Mouse (Mus musculus) lung, adult 2 months (tissue): ENCODE data around the gene Msh4.

Experiments
- CTCF ChIP-seq: fragments of 200-500 bp; IDR thresholded peaks from 2 replicates; pipeline ENCODE4 v1.5.1; 2011; ENCODE audit warnings: mild to moderate bottlenecking, low read length, control low read depth; ENCODE audit not compliant: insufficient read depth
- POLR2A ChIP-seq: fragments of 200-500 bp; IDR thresholded peaks from 2 replicates; pipeline ENCODE4 v1.6.1; 2011; ENCODE audit warnings: low read depth, mild to moderate bottlenecking, control low read depth, low read length, borderline replicate concordance; ENCODE audit errors: extremely low read depth

GRCm38 (mm10) chr3:153832654-153832945 lies 73.3 kb downstream of the Msh4 start:
- TF ChIP-seq CTCF (no peak), POLR2A (no peak)
